Mouse (Mus musculus) monocyte, adult 2 months (primary cell): ENCODE measurements around the gene Kmt5b.

Experiments
- DNase-seq, 2 experiments: peaks; one replicate each; pipeline ENCODE4 v3.0.0; 2022; ENCODE audit warnings: low spot score in 2 of 2, low read depth in 1 of 2

Gene Kmt5b

DNA sequence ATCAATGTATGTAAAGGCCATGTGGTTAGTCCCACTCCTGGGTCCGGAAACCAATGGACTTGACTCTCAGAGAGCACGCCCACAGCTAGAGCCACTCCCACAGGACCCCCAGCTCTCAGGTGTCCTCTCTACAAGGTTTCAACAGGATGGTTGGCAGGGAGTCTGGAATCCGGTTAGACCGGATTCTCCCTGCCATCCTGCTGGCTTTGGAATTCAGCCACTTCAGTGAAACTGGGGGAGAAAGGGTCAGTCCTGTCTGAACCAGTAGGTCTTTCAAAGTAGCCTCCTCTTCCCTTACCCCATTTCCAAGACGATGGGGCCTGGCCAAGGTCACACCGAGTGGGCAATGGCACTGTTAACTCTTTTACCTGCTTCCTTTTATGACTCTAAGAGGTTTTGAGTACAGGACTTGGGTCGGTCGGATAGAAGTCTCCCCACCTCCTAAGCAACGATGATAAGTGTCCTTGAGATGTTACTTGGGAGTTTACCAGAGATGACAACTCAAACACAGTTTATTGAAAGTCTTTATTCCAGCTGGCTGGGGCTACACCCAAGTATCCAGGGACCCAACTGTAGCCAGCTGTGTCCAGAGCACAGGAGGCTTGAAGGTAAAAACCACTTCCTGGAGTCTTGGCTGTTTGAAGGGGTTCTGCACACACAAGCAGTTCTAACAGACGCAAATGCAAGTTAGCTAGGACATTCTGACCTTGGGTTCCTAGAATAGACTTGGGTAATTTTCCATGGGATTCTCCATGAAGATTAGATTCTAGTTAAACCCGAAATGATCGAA is 75.3 kb downstream of the Kmt5b start:
- DNase-seq: no peak

DNA sequence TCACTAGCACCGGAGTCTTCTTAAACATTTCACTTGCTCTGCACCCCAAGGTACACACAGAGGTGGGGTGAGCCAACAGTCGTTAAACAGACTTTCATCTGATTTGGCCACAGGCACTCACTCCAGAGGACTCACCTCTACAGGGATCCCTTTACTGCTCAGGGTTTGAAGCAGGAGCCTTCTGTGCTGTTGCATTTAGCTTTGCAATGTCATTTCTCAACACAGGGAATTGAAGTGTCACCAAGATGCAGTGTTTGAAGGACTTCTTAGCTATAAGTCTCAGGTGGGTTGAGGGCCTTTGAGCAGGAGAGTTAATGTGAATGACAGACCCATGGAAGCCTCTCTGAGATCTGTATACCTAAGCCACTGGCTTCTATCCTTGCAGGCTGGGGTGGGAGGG is 76.4 kb downstream of the Kmt5b start:
- DNase-seq: no peak

DNA sequence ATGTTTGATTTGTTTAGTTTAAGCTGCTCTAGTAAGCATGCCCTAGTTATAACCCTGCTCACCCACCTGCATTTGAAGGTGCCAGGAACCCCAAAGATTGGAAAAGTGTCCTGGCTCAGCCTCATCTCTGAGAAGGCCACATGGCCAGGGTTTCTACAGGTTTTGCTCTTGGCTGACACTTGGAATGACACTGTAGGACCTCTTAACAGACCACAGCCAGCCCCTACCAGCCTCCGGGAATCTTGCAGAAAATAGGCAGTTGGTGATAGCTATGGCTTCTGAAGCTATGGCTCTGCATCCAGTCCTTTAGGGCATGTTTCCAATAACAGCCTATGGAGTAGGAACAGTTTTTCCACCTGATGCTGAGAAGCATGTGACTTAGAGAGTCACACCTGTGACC is 77.6 kb downstream of the Kmt5b start:
- no peak for DNase-seq

DNA sequence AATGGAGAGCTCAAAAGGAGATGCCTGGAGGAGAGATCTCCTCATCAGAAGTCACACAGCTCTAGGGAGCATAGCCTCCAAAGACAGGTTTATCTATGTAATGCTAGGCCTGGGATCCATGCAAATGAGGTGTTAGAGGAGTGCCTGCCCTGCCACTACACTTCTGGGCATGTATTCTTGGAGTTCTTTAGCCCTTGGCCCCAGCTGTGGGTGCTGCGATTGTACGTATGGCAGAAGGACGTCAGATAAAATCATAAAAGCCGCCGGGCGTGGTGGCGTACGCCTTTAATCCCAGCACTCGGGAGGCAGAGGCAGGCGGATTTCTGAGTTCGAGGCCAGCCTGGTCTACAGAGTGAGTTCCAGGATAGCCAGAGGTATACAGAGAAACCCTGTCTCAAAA is 78.1 kb downstream of the Kmt5b start:
- no peak for DNase-seq

DNA sequence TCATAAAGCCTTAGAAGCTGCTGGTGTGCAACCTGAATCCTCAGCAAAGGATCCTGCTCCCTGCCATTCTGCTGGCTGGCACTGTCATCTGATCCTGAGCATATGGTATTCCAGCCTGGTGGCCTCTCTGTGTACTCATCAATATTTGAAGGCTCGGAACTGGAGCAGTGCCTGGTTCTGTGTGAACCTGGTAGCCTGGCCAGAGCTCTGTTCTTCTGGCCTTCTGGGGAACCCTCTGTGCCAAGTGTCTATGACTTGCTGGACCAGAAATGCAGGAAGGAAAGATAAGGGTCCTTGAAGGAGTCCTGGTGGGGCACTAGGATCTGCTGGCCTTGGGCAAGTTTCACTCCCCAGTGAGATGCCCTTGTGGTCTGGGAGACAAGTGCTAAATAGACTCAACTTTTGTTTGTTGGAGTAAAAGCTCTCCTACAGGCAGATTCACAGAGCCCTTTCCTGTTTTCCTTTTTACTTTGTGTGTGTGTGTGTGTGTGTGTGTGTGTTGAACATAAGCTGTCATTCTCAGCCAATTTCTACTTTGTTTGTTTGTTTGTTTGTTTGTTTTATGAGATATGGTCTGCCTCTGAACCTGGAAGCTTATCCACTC is 78.7 kb downstream of the Kmt5b start:
- no peak for DNase-seq

- DNase-seq: no peak
These were observed 79.7 kb downstream of the Kmt5b start for GRCm38 (mm10) chr19:3846676-3847604.

GRCm38 (mm10) chr19:3847711-3848110 is 80.5 kb downstream of the Kmt5b start:
- no peak for DNase-seq

DNA sequence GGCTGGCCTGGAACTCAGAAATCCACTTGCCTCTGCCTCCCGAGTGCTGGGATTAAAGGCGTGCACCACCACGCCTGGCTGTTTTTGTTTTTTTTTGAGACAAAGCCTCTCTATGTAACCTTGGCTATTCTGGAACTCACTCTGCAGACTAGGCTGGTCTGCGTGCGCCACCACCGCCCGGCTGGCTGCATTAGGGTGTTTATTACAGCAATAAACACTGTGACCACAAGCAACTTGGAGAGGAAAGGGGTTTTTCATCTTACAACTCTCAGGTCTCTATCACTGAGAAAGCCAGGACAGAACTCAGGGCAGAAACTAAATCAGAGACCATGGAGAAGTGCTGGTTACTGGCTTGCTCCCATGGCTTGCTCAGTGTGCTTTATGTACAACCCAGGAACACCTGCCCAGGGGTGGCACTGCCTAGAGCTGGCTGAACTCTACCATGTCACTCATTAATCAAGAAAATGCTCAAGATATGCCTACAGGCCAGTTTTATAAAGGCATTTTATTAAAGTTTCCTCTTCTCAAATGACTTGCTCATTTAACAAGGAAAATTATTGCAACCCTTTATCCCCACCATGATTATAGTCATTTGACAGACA is 81.1 kb downstream of the Kmt5b start:
- no peak for DNase-seq

- no peak for DNase-seq
These were observed 82.0 kb downstream of the Kmt5b start for GRCm38 (mm10) chr19:3849251-3849650.

- no peak for DNase-seq
These were observed 82.9 kb downstream of the Kmt5b start for GRCm38 (mm10) chr19:3850076-3850475.

DNA sequence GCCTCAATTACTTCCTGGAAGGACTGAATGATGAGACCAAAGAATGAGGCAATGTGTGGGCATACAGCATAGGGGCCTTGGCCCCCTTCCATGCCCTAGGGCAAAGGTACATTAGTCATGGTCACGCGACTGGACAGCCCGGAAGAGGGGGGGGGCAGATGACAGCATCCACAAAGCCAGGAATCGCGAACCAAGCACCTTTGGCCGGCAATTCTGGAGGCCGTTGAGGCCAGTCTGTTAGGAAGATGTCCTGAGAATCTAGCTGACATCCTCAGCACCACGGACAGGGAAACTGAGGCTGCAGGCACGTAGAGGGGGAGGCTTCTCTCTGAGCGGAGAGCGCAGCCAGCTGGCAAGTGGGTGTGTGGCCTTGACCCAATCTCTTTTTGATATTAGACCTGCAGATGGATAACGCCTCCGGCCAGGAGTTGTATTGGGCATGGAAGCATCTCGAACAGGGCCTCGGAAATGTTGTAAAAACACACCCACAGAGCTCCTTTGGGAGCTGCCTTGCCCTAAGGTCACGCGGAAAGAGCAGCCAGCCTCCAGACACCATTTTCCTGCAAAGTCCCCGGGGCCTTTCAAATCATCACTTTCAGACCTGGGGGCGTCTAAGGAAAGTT is 83.7 kb downstream of the Kmt5b start:
- peak in 1 of 2 experiments; percentile 16 for DNase-seq

- peak; percentile 77 to 87 for DNase-seq
These were observed 84.3 kb downstream of the Kmt5b start, which contains the start of gene Chka for GRCm38 (mm10) chr19:3851502-3851962. TSS of gene Chka (plus strand) at chr19:3851773.

DNA sequence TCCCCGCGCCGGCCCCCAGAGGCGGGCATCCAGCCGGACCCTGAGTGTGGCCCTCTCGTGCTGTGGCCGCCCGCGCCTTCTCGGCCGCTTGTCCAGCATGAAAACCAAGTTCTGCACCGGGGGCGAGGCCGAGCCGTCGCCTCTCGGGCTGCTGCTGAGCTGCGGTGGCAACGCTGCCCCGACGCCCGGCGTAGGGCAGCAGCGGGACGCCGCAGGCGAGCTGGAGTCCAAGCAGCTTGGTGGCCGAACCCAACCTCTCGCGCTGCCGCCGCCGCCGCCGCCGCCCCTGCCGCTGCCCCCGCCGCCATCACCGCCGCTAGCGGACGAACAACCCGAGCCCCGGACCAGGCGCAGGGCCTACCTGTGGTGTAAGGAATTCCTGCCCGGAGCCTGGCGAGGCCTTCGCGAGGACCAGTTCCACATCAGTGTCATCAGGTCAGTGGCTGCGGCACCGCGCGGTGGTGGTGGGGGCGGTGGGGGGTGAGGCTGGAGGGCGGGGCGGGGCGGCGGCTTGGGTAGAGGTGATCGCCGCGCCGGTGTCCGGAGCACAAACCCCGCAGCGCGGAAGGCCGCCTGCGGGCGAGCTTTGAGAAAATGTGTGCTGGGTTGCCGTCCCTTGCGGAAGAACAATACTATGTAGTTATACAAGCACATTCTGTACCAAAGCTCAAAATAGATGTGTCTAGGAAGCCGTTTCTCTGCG is 84.9 kb downstream of the Kmt5b start:
- DNase-seq: peak in 1 of 2 experiments; percentile 37

GRCm38 (mm10) chr19:3853121-3853520 is 85.9 kb downstream of the Kmt5b start:
- no peak for DNase-seq

DNA sequence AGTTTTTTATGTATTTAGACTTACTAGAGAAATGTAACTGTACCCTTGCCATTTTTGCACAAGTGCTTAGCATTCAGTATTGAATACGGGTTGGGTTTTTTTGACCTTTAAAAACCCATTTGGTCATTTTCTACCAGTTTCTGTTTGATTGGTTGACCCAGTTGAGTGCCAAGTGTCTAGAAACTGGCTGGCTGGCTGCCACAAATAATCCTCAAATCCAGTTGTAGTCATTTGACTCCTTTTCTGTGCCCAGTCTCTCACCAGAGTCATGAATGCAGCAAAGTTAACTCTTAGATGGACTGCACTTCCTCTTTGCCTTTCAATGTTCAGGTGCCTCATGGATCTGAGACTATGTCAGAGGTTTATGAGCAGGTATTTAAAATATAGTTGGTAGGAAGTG is 86.7 kb downstream of the Kmt5b start:
- DNase-seq: no peak

GRCm38 (mm10) chr19:3855091-3855490 is 87.9 kb downstream of the Kmt5b start:
- DNase-seq: no peak

DNA sequence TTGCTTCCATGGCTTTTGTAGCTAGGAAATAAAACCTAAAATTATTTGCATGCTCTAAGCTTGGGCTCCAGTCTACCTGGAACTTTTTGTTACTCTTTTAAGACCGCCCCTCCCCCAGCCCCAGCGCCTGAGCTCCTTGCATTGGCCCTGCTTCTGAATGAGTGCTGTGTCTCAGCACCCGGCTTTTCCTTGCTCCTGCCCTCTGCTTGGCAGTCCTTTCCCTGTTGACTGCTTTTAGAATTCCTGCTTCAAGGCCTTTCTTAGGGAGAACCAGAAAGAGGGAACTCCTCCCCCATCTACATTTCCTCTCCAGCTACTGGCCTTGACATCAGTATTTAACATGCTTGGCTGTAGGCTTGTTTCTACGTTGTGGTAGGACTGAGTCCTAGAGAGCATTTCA is 88.4 kb downstream of the Kmt5b start:
- no peak for DNase-seq

DNA sequence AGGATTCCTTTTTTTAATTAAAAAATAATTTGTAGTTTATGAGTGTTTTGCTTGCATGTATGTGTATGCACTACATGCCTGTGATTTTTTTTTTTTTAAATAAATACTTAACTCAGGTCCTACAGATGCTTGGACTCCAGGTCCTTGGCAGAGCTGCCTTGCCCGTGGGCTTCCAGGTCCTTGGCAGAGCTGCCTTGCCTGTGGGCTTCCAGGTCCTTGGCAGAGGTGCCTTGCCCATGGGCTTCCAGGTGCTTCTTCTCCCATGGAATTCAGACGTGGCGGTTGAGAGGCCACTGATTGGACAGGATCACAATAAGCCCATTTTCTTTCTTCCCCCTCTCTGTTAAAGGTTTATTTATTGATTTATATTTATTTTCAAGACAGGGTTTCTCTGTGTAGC is 90.0 kb downstream of the Kmt5b start:
- DNase-seq: no peak

DNA sequence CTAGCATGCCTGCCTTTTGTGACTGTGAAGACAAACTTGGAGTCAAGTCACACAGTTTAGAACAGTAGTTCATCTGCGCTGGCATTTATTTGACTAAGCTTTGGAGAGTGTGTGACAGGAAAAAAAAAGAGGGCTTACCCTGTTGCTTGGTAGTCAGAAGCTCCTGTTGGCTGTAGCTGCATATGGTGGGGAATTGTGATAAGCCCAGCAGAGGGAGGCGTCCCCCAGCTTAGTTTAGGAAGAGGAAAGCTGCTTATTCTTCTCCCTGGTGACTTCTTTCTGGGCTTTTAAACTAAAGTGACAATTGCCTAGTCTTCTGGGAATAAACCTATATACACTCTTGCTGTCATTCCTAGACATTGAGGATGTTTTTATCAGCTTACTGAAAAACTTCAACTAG is 95.5 kb downstream of the Kmt5b start:
- DNase-seq: no peak

- no peak for DNase-seq
These were observed 97.7 kb downstream of the Kmt5b start for GRCm38 (mm10) chr19:3864960-3865359.
